Mouse (Mus musculus): ENCODE data around the gene Rpl36a. TPM values are rescaled to one million over a fixed set of nuclear protein-coding genes. Genes with fewer than 3 reads are reported as not detected.
"Not testable (repeated sequence)": the region's sequence is repeated elsewhere in the genome, so short reads cannot be mapped to it uniquely, and the experiment has no call there.

The Rpl36a gene
- 426 and 451 TPM in 2 replicates for polyA plus RNA-seq (2012; rRNA removed)

DNA sequence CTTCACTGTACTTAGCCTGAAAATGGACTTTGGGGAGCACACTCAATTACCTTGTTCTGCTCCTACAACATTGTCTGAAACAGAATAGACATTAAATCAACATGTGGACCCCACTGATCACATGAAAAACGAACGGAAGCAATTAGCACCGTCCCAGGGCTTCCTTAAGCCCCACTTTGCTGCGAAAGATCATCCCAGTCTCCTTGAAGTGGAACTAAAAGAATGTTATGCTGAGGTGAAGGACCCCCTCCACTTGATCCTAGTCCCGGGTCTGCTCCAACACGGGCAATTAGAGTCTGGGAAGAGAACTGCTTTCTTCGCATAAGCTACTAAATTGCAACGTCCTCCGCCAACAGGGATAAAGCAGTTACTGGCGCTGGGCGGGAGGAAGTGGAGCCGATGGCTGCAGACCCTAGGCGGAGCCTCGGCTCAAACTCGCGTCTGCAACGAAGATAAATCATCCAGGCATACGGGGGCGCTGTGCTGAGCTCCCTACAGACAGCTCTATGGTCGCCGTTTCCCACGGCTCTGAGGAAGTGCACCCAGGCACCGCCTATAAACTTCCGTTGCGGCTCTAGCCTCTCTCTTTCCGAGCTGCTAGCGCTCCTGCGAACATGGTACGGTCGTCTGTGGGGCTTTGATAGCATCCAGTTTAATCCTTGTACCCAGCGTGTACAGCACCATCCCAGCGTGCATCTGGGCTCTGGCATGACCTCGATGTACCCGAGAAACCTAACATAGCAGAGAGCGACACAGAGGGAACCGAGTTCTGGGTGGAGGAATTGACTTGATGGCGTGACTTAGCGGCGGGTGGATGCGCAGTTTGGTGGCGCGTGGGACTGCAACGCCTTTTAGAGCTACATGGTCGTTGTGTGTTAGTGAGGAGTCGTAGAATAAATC lies at the start of gene Rpl36a:
Rpl36a (plus strand) TSS at position 552 of the 900 bp plus-strand sequence.
- TF ChIP-seq CTCF (IDR thresholded peaks at IDR 0.05; ENCODE audit: borderline replicate concordance, insufficient read depth, low read depth, low read length) (peak; percentile 51), POLR2A (IDR thresholded peaks at IDR 0.05; ENCODE audit: borderline replicate concordance, insufficient read depth, low read length) (peak; percentile 86; the same call in 1 of the 2 replicates)
- 4% methylated on average over 45 of the region's 45 CpGs for WGBS
- peak; percentile 87 to 90 for DNase-seq
- Histone ChIP-seq H3K4me1 (ENCODE audit: control insufficient read depth, insufficient read depth, low read length) (no peaks in the 10 kb centered on the region), H3K27ac (ENCODE audit: insufficient read depth, low read length) (peak within 1 kb of the TSS; percentile 15; the same call in 1 of the 2 replicates), H3K27me3 (ENCODE audit: control insufficient read depth, insufficient read depth, low read length) (no peaks in the 10 kb centered on the region), H3K4me3 (replicated peaks; ENCODE audit: insufficient read depth, low read depth, low read length) (peak within 1 kb of the TSS; percentile 94)

GRCm38 (mm10) chrX:134539795-134540194 lies 45.7 kb upstream of the Rpl36a start:
- not testable (repeated sequence) for DNase-seq; H3K4me3 ChIP-seq (replicated peaks; ENCODE audit: insufficient read depth, low read depth, low read length); H3K4me1 ChIP-seq (ENCODE audit: control insufficient read depth, insufficient read depth, low read length); H3K27ac ChIP-seq (ENCODE audit: insufficient read depth, low read length); H3K27me3 ChIP-seq (ENCODE audit: control insufficient read depth, insufficient read depth, low read length)
- WGBS, result 93% methylated on average over 10 of the region's 10 CpGs

DNA sequence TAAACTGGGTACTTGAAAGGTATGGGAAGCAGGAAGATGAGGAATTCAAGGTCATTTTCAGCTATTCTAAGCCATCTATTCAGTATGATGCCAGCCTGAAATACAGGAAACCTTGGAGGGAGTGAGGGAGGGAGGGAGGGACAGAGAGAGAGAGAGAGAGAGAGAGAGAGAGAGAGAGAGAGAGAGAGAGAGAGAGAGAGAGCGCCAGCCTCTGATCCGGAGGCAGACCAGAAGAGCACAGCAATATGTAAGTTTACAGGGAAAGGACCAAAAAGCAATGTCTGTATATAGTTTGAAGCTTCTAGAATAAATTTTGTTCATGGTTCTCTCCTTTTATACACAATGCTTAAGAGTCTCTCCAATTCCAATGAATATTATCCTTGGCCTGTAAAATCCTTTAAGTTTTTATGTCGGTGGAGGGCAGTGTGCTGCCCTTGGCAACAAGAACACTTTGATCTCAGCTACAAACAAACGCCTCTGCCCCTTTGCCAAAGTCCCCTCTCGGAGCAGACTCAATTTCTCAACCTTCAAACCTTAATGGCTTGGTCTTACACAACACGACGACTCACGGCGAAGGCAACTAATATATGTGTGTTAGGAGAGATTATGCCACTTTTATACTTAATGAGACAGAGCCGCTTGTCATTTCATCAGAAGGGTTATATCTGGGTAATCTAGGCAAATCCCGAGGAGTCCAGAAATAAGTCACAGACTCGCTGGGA lies 44.9 kb upstream of the Rpl36a start:
- peak in 1 of 2 experiments; percentile 2 for DNase-seq
- WGBS, result 12% methylated on average over 12 of the region's 12 CpGs
- Histone ChIP-seq H3K4me3 (replicated peaks; ENCODE audit: insufficient read depth, low read depth, low read length) (peak overlapping the region; percentile 91), H3K27me3 (ENCODE audit: control insufficient read depth, insufficient read depth, low read length) (no peaks in the 10 kb centered on the region), H3K4me1 (ENCODE audit: control insufficient read depth, insufficient read depth, low read length) (no peaks in the 10 kb centered on the region), H3K27ac (ENCODE audit: insufficient read depth, low read length) (no peak overlapping the region)
- TF ChIP-seq POLR2A (IDR thresholded peaks at IDR 0.05; ENCODE audit: borderline replicate concordance, insufficient read depth, low read length) (no peak), CTCF (IDR thresholded peaks at IDR 0.05; ENCODE audit: borderline replicate concordance, insufficient read depth, low read depth, low read length) (no peak)

DNA sequence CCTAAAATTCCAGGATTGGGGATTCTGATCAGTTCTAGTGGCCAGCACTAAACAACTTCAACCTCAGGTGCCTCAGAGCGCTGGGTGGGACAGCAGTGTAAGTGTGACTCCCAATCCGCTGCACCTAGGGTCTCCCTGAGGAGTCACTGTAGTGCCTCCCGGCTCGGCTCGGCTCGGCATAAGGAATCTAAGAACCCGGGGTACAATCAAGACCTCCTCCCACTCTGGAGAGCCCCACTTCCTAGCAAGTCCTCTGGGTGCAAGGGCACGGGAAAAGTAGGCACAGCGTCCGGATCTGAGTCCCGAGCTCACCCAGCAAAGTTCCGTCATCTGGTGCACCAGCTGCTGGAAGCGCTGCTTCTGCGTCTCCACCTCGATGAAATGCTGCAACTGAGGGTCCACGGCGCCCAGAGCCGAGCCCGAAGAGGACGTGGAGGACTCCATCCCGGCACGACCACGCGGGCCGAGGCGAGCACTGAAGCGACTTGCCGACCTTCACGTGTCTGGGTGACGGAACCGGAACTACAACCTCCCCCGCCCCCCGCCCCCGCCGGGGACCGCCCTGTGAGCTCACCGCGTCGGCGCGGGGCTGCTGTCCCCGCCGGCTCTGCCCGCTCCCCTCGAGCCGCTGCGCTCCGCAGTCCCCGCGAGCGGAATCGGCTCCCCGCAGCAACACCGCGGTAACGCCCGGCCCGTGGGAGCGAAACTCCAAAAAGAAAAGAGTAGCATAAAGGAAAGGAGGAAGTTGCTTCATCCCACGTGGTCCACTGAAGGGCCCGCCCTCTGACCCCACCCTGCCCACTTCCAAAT lies 44.1 kb upstream of the Rpl36a start, which contains the start of gene Timm8a1:
Timm8a1 (minus strand) TSS at position 721 of the 810 bp plus-strand sequence.
- H3K27me3 ChIP-seq (ENCODE audit: control insufficient read depth, insufficient read depth, low read length), result no peaks in the 10 kb centered on the region
- H3K27ac ChIP-seq (ENCODE audit: insufficient read depth, low read length), result peak within 1 kb of the TSS; percentile 55; the same call in 1 of the 2 replicates
- peak within 1 kb of the TSS; percentile 91 for H3K4me3 ChIP-seq (replicated peaks; ENCODE audit: insufficient read depth, low read depth, low read length)
- TF ChIP-seq CTCF (IDR thresholded peaks at IDR 0.05; ENCODE audit: borderline replicate concordance, insufficient read depth, low read depth, low read length) (no peak), POLR2A (IDR thresholded peaks at IDR 0.05; ENCODE audit: borderline replicate concordance, insufficient read depth, low read length) (no peak)
- H3K4me1 ChIP-seq (ENCODE audit: control insufficient read depth, insufficient read depth, low read length), result no peaks in the 10 kb centered on the region
- peak; percentile 43 to 64 for DNase-seq
- 7% methylated on average over 45 of the region's 61 CpGs for WGBS

DNA sequence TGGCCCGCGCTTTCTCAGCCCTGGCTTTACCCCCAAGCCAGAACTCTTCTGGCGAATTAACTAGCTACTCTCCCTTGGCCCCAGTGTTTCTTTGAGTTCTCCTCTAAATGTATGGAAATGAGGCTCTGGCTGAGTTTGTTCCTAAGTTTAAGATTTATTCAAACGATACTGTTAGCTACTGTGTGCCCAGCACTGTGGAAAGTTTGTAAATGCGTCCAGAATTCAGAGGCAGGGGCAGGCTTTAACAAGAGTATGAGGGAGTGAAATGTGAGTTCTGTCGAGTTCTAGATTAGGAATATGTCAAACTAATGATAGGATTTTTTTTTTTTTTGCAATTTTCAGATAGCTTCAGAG lies 43.5 kb upstream of the Rpl36a start:
- H3K27me3 ChIP-seq (ENCODE audit: control insufficient read depth, insufficient read depth, low read length), result no peaks in the 10 kb centered on the region
- WGBS, result 19% methylated on average over 6 of the region's 6 CpGs
- no peak overlapping the region for H3K27ac ChIP-seq (ENCODE audit: insufficient read depth, low read length)
- no peak for DNase-seq
- TF ChIP-seq POLR2A (IDR thresholded peaks at IDR 0.05; ENCODE audit: borderline replicate concordance, insufficient read depth, low read length) (no peak), CTCF (IDR thresholded peaks at IDR 0.05; ENCODE audit: borderline replicate concordance, insufficient read depth, low read depth, low read length) (no peak)
- H3K4me3 ChIP-seq (replicated peaks; ENCODE audit: insufficient read depth, low read depth, low read length), result peak overlapping the region; percentile 91
- no peaks in the 10 kb centered on the region for H3K4me1 ChIP-seq (ENCODE audit: control insufficient read depth, insufficient read depth, low read length)

DNA sequence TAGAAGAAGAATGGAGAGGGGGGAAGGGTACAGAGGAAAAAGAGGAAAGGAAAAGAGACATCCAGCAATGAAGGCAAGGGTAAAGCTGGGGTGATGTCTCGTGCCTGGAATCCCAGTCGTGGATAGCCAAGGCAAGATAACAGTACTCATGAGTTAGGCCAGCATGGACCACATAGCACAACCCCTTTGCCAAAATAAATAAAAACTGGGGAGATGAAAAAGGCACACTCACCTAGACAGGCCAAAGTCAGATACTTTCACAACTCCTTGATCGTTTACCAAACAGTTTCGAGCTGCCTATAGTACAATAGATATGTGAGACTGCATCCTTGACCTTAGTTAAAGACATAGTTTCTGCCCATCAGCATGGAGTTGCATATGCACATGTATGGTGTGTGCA lies 38.1 kb upstream of the Rpl36a start:
- no peak overlapping the region for H3K27ac ChIP-seq (ENCODE audit: insufficient read depth, low read length)
- WGBS, result 85% methylated on average over 4 of the region's 4 CpGs
- TF ChIP-seq CTCF (IDR thresholded peaks at IDR 0.05; ENCODE audit: borderline replicate concordance, insufficient read depth, low read depth, low read length) (no peak), POLR2A (IDR thresholded peaks at IDR 0.05; ENCODE audit: borderline replicate concordance, insufficient read depth, low read length) (no peak)
- DNase-seq, result no peak
- no peaks in the 10 kb centered on the region for H3K27me3 ChIP-seq (ENCODE audit: control insufficient read depth, insufficient read depth, low read length)
- H3K4me3 ChIP-seq (replicated peaks; ENCODE audit: insufficient read depth, low read depth, low read length), result no peak overlapping the region
- no peaks in the 10 kb centered on the region for H3K4me1 ChIP-seq (ENCODE audit: control insufficient read depth, insufficient read depth, low read length)

GRCm38 (mm10) chrX:134550903-134551302 lies 34.6 kb upstream of the Rpl36a start:
- Histone ChIP-seq H3K27me3 (ENCODE audit: control insufficient read depth, insufficient read depth, low read length) (no peaks in the 10 kb centered on the region), H3K4me1 (ENCODE audit: control insufficient read depth, insufficient read depth, low read length) (no peaks in the 10 kb centered on the region), H3K27ac (ENCODE audit: insufficient read depth, low read length) (no peak overlapping the region), H3K4me3 (replicated peaks; ENCODE audit: insufficient read depth, low read depth, low read length) (no peak overlapping the region)
- 0 out of 2 replicates have a peak, but pooled peaks have one; percentile 7 for TF ChIP-seq CTCF (IDR thresholded peaks at IDR 0.05; ENCODE audit: borderline replicate concordance, insufficient read depth, low read depth, low read length)
- no peak for TF ChIP-seq POLR2A (IDR thresholded peaks at IDR 0.05; ENCODE audit: borderline replicate concordance, insufficient read depth, low read length)
- WGBS, result 12% methylated on average over 5 of the region's 5 CpGs
- peak; percentile 12 to 35 for DNase-seq
